Mouse (Mus musculus) ES-Bruce4 (cell line): ENCODE data around the gene Zdhhc1. TPM values are rescaled to one million over a fixed set of nuclear protein-coding genes. Genes with fewer than 3 reads are reported as not detected.

ENCODE experiments used
- H3K27ac ChIP-seq: 2 replicates; pipeline ENCODE4 v1.5.1; 2012; ENCODE audit warnings: low read length, inconsistent platforms; ENCODE audit not compliant: insufficient read depth
- H3K27me3 ChIP-seq: 2 replicates; pipeline ENCODE4 v1.6.1; 2012; ENCODE audit warnings: mild to moderate bottlenecking, low read length, inconsistent platforms; ENCODE audit not compliant: control insufficient read depth, poor library complexity, insufficient read depth, severe bottlenecking
- H3K36me3 ChIP-seq: 2 replicates; pipeline ENCODE4 v1.6.1; 2012; ENCODE audit warnings: inconsistent platforms, mild to moderate bottlenecking, low read length, moderate library complexity; ENCODE audit not compliant: control insufficient read depth, poor library complexity, insufficient read depth, severe bottlenecking
- H3K4me1 ChIP-seq: one replicate; pipeline ENCODE4 v1.8.1; 2011; ENCODE audit warnings: low read length; ENCODE audit not compliant: control insufficient read depth, insufficient read depth
- H3K4me3 ChIP-seq: 2 replicates; pipeline ENCODE4 v1.5.1; 2011; ENCODE audit warnings: low read depth, mild to moderate bottlenecking, low read length
- H3K9ac ChIP-seq: 2 replicates; pipeline ENCODE4 v1.6.1; 2012; ENCODE audit warnings: low read depth, mild to moderate bottlenecking, inconsistent platforms; ENCODE audit not compliant: poor library complexity, severe bottlenecking
- H3K9me3 ChIP-seq: replicated peaks from 2 replicates; pipeline ENCODE4 v1.6.1; 2012; ENCODE audit warnings: mild to moderate bottlenecking, low read length, inconsistent platforms; ENCODE audit not compliant: control insufficient read depth, poor library complexity, insufficient read depth, severe bottlenecking
- CTCF ChIP-seq: IDR thresholded peaks from one replicate; pipeline ENCODE4 v1.8.1; 2011; ENCODE audit warnings: low read depth, low read length
- EP300 ChIP-seq: IDR thresholded peaks from 2 replicates; pipeline ENCODE4 v1.6.1; 2011; ENCODE audit warnings: low read depth, low read length; ENCODE audit not compliant: insufficient read depth
- POLR2A ChIP-seq: IDR thresholded peaks from one replicate; pipeline ENCODE4 v1.8.1; 2011; ENCODE audit warnings: low read length; ENCODE audit not compliant: insufficient read depth
- polyA plus RNA-seq: library from polyadenylated mRNA; stranded (reverse); fragments of >200 nt; gene quantifications from 2 replicates; pipeline ENCODE4 v1.2.4, GENCODE M21; 2011; ENCODE audit warnings: low read depth; ENCODE audit not compliant: missing spikeins, insufficient read depth, insufficient read length

The Zdhhc1 gene
- polyA plus RNA-seq, 1 experiment, result 9.2 TPM

DNA sequence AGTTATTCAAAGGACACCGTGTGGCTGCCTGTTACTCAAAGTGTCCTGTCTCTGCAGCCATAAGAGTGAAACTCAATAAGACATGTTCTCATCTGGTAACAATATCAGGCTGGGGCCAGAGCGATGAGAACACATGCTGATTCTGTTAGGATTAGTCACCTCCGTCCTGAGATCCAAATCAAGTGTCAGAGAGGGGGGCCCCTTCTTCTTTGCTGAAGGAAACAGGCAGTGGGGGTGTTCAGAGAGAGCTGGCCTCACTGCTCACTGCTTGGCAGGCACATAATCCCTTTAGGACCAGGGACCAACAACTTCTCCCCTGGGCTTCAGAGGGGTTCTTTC is 12.7 kb downstream of the Zdhhc1 start:
- H3K9me3 ChIP-seq, result no peaks in the 10 kb centered on the region
- H3K36me3 ChIP-seq, result no peaks in the 10 kb centered on the region
- H3K9ac ChIP-seq, result no peak overlapping the region
- TF ChIP-seq EP300 (no peak), CTCF (no peak)
- H3K27ac ChIP-seq, result no peak overlapping the region
- no peaks in the 10 kb centered on the region for H3K4me1 ChIP-seq
- no peaks in the 10 kb centered on the region for H3K27me3 ChIP-seq
- no peak overlapping the region for H3K4me3 ChIP-seq

DNA sequence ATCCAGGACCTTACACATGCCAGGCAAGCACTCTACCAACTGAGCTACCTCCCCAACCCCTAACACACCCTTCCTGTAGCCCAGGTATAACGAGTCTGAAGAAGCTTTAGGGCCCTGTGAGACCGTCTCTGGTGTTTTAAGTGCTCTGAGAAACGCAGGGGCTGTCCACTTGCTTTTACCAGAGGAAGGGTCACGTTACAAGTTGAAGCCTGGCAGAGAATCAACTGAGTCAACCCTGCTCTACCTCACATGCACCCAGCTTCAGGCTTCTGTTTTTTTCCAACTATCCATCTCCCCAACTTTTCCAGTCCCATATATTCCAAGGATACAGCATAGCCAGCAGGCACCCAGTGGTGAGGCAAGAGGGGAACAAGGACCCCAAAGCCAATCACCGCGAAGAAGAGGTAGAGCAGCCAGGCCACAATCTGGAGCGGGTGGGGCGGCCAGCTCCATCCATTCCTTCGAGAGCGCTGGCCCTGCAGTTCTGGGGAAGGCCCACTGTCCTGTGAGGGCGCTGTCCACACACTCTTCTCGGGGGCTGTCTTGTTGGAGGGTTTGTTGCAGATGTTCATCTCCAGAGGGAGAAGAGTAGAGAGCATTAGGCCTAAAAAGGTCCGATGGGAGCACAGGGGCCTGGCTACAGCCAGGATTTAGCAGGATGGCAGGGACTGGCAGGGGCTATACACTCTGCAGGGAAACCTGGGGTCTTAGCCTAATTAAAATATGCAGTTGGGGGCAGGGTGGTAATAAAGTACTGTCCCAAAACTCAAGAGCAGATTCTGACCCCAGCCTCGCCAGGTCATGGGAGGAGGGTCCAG is 13.3 kb downstream of the Zdhhc1 start:
- peaks cover 3% of the 10 kb centered on the region for H3K4me1 ChIP-seq
- H3K27ac ChIP-seq, result no peak overlapping the region
- TF ChIP-seq EP300, result no peak
- TF ChIP-seq CTCF, result peak; percentile 65
- H3K9me3 ChIP-seq, result no peaks in the 10 kb centered on the region
- no peak overlapping the region for H3K4me3 ChIP-seq
- H3K36me3 ChIP-seq, result no peaks in the 10 kb centered on the region
- H3K27me3 ChIP-seq, result no peaks in the 10 kb centered on the region
- H3K9ac ChIP-seq, result no peak overlapping the region

DNA sequence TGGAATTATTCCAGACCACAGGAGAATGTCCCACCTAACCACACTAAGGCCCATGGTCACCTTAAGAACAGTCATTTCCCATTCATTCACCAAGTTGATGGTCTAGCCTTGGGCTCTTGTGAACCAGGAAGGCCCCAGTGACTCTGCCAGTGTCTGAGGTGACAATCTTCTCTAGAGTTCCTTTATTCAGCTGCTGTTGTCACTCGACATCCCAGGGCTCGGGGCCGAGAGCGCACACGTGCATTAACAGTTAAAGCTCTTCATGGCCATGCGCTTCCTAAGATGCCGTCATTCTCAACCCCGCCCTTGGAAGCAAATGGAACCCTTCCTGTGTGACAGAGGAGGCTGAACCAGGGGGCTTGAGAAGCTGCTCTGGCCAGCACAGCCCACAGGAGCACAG is 14.6 kb downstream of the Zdhhc1 start:
- Histone ChIP-seq H3K4me3 (no peak overlapping the region), H3K4me1 (peaks cover 3% of the 10 kb centered on the region), H3K36me3 (no peaks in the 10 kb centered on the region), H3K9me3 (no peaks in the 10 kb centered on the region), H3K27me3 (no peaks in the 10 kb centered on the region), H3K9ac (no peak overlapping the region), H3K27ac (no peak overlapping the region)
- TF ChIP-seq EP300 (no peak), POLR2A (no peak), CTCF (no peak)

DNA sequence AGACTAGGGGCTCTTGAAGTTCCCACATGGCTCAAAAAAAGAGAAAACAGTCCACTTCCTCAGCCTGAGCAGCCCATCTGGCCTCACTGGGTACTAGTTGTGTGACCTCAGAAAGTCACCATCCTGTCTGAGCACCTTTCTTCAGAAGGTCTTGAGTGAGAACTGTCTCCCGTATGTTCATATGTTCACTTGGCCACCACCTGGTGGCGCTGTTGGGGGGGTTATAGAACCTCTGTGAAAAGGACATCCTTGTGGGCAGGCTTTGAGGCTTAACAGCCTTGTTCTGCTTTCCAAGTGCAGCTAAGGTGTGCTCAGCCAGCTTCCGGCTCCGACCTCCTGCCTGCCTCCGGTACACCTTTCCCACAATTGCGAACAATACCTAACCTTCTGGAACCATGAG is 15.2 kb downstream of the Zdhhc1 start:
- peak; percentile 77 for TF ChIP-seq CTCF
- no peak for TF ChIP-seq POLR2A
- no peak overlapping the region for H3K27ac ChIP-seq
- H3K36me3 ChIP-seq, result no peaks in the 10 kb centered on the region
- H3K9me3 ChIP-seq, result no peaks in the 10 kb centered on the region
- H3K4me3 ChIP-seq, result no peak overlapping the region
- H3K27me3 ChIP-seq, result no peaks in the 10 kb centered on the region
- H3K9ac ChIP-seq, result no peak overlapping the region
- H3K4me1 ChIP-seq, result peaks cover 3% of the 10 kb centered on the region

DNA sequence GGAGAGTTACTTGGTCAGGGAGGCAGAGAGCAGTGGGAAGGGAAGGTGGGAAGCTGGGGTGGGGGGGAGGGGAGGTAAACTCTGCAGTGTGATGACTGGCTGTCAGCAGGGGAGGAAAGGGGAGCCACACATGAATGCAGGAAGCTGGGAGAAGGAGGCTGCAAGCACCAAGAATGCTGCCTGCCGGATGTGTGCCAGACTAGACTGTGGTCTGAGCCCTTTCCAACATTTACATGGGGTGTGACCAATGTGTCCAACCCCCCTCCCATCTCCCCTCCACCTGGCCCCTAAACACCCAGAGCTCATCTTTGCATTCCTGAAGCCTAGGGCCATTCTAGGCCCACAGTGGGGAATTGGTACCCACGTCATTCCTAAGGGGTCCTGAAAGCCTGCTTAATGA is 15.7 kb downstream of the Zdhhc1 start:
- no peak overlapping the region for H3K9ac ChIP-seq
- H3K9me3 ChIP-seq, result no peaks in the 10 kb centered on the region
- H3K27me3 ChIP-seq, result no peaks in the 10 kb centered on the region
- TF ChIP-seq EP300, result 0 out of 2 replicates have a peak, but pooled peaks have one; percentile 49
- no peak for TF ChIP-seq POLR2A
- H3K27ac ChIP-seq, result no peak overlapping the region
- no peak overlapping the region for H3K4me3 ChIP-seq
- no peaks in the 10 kb centered on the region for H3K36me3 ChIP-seq
- H3K4me1 ChIP-seq, result peaks cover 3% of the 10 kb centered on the region

DNA sequence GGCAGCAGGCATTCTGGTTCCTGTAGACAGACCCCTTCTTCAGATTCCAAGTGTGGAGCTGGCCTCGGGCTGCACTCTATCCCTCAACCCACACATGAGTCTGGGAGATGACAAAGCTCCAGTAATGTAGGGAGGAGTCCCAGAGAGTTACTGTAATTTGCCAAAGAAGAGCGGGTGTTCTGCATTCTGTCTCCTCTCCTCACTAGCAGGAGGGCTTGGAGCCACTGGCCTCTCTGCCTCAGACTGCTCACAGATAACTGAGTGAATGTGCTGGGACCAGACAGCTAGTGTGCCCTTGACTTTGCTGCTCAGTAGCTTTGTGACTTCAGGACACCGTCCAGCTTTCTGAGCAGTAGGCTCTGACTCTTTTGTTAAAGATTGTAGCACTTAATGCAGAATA is 18.9 kb downstream of the Zdhhc1 start:
- H3K9ac ChIP-seq, result no peak overlapping the region
- H3K4me1 ChIP-seq, result peaks cover 3% of the 10 kb centered on the region
- H3K36me3 ChIP-seq, result no peaks in the 10 kb centered on the region
- no peaks in the 10 kb centered on the region for H3K9me3 ChIP-seq
- no peaks in the 10 kb centered on the region for H3K27me3 ChIP-seq
- no peak for TF ChIP-seq EP300
- no peak for TF ChIP-seq POLR2A
- TF ChIP-seq CTCF, result no peak
- H3K4me3 ChIP-seq, result no peak overlapping the region
- H3K27ac ChIP-seq, result no peak overlapping the region
